Mouse (Mus musculus) stomach, postnatal 0 days (tissue): ENCODE data around the gene Cirbp.

Experiments
- CTCF ChIP-seq: IDR thresholded peaks from 2 replicates; pipeline ENCODE4 v1.5.1; 2016; ENCODE audit warnings: antibody characterized with exemption, low read depth, mild to moderate bottlenecking, moderate library complexity
- EP300 ChIP-seq: optimal IDR thresholded peaks from 2 replicates; pipeline ENCODE3; 2016; ENCODE audit warnings: antibody characterized with exemption

DNA sequence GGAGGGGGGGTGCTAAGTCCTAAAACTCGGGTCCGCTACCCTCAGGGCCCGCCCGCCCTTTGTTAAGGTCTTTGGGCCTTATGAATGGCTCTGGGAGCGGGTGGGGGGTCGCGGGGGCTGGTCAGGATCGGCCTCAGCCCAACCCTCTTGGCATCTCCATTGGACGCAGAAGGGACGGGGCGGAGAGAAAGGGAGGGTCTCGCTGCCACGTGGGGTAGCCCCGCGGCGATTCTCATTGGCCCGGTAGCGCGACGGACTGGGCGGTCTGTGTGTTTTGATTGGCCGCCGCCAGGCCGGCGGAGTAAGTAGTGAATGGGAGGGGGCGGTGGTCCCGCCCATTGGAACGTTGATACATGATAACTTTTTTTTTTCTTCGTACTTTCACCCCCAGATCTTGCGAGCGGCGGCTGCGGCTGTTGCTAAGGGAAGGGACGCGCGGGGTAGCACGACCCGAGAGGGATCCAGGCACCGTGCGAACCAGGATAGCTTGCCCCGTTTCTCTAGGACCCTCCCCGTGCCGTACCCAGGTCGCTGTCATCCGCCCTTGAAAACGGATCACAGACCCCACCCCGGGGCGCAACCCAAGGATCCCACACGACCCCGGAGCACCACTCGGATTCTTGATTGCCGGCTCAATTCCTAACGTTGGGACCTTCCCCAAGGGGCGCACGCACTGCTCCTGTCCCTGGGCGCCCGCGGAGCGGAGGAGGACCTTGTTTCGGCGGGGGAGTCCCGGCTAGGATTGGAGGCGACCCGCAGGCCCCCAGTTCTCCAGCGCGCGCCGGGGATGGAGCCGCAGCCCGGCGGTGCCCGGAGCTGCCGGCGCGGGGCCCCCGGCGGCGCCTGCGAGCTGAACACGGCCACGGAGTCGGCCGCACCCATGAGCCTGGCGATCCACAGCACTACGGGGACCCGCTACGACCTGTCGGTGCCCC is 16.2 kb upstream of the Cirbp start:
- no peak for TF ChIP-seq EP300
- no peak for TF ChIP-seq CTCF
